Mouse (Mus musculus): ENCODE data around the gene Syce2. TPM values are rescaled to one million over a fixed set of nuclear protein-coding genes. Genes with fewer than 3 reads are reported as not detected.
"Not testable (repeated sequence)": the region's sequence is repeated elsewhere in the genome, so short reads cannot be mapped to it uniquely, and the experiment has no call there.

Syce2 gene
- polyA plus RNA-seq, 1 experiment: 5.5 TPM

DNA sequence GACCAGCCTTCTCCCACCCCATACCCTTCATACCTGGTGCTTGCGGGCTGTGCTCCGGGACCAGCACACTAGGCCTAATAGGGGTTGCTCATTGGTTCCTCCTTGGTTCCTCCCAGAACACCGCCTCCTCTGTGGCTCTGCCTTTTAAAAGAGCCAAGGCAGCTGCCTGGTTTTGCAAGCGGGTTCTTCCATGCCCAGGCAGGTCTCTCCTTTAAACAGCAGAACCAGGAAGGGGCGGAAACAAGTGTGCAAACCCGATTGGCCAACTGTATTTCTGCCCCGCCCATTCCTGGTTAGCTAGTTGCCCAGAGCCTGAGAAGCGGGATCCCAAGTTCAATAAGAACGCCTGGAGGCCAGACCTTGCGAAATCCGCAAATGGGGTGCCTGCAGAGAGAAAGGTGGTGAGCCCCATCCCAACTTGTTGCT, 21.8 kb downstream of the Syce2 start, which contains the start of gene Gcdh:
Gcdh (minus strand) TSS at position 213 of the 426 bp plus-strand sequence.
- WGBS: 0% methylated on average over 11 of the region's 11 CpGs

DNA sequence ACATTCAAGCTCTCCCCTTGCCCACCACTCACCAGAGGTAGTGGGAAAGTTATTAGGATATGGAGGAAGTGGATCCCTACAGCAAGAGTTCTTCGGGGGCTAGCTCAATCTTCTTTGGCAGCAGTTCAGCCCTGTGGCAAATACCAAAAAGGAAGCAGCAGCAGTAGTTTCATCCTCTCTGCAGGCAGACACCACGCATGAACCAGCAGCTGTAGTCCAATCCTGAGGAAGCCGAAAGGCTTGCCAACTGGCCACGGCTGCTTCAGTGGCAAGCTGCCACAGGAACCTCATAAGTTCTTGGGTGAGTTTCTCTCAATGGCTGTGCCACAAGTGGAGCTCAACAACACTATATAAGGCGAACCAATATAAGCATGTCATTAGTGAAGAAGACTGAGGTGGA, 24.1 kb downstream of the Syce2 start:
- 81% methylated on average over 5 of the region's 5 CpGs for WGBS
- no peak for DNase-seq (ENCODE audit: low read depth, low spot score)

More for the DNA sequence above, 21.8 kb downstream of the Syce2 start, which contains the start of gene Gcdh:
- DNase-seq (ENCODE audit: low read depth, low spot score): peak; percentile 99

DNA sequence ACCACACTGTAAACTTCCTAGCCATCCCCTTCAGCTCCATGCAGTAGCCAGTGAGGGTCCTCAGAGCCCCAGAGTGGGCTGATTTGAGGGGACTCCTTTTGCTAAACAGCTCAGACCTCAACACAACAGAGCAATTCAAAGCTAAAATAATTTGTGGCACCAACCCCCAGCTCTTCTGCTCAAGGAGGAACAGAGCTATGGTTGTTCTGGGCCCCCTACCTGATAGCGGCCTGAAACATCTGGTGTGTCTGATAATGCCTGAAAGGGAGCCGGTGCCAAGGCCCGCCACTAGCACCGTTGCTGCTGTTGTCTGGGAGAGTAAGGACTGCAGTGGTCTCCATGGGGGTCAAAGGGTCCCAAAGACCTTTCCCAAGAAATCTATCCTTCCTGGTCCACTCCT, 29.2 kb downstream of the Syce2 start:
- DNase-seq (ENCODE audit: low read depth, low spot score): no peak
- WGBS: 82% methylated on average over 4 of the region's 4 CpGs

DNA sequence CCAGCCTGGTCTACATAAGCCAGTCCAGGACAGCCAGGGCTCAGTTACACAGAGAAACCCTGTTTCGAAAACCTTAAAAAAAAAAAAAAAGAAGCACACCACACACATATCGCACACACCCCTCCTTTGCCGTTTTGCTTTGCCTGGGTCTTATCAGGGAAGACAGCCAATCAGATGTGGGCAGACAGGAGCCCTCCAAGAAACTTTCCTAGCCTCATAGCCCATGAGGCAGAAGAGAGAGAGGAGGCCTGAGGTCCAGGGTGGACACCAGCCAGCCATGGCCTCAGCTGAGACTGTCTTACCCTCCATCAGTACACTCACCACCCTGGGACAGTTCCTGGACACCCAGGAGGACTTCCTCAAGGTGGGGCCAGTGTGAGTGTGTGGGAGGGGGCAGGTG, 29.8 kb downstream of the Syce2 start, which contains the start of gene Klf1:
Klf1 (plus strand) TSS at position 177 of the 400 bp plus-strand sequence.
- 78% methylated on average over 3 of the region's 3 CpGs for WGBS
- DNase-seq (ENCODE audit: low read depth, low spot score): no peak

DNA sequence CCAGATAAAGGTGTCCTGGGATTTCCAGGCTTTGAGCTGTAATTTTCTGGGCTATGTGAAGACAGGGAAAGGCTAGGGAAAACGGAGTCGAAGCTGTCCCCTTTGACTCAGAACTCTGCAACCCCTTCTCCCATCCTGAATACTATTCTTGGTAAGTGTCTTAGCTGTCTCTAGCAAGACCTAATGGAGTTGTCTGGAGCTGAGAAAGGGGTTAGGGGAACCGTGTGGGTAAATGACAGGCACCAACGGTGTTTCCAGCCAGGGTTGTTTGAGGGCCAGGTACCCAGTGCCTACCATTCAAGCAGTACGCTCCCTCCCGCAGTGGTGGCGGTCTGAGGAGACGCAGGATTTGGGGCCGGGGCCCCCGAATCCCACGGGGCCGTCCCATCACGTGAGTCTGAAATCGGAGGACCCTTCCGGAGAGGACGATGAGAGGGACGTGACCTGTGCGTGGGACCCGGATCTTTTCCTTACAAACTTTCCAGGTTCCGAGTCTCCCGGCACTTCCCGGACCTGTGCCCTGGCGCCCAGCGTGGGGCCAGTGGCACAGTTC, 30.5 kb downstream of the Syce2 start:
- DNase-seq (ENCODE audit: low read depth, low spot score): no peak
- WGBS: 6% methylated on average over 24 of the region's 24 CpGs

DNA sequence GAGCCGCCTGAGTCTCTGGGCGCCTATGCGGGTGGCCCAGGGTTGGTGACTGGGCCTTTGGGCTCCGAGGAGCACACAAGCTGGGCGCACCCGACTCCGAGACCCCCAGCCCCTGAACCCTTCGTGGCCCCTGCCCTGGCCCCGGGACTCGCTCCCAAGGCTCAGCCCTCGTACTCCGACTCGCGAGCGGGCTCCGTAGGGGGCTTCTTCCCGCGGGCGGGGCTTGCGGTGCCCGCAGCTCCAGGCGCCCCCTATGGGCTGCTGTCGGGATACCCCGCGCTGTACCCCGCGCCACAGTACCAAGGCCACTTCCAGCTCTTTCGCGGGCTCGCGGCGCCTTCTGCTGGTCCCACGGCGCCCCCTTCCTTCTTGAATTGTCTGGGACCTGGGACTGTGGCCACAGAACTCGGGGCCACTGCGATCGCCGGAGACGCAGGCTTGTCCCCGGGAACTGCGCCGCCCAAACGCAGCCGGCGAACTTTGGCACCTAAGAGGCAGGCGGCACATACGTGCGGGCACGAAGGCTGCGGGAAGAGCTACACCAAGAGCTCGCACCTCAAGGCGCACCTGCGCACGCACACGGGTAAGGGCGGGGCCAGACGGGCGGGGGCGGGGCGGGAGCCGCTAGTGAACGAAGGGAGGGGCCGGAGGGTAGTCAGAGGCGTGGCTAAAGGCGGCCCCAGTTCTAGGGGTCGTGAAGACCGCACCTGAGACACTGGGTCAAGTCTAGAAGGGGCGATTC, 31.2 kb downstream of the Syce2 start:
- DNase-seq (ENCODE audit: low read depth, low spot score): peak; percentile 44
- WGBS: under 1% methylated on average over 68 of the region's 68 CpGs

DNA sequence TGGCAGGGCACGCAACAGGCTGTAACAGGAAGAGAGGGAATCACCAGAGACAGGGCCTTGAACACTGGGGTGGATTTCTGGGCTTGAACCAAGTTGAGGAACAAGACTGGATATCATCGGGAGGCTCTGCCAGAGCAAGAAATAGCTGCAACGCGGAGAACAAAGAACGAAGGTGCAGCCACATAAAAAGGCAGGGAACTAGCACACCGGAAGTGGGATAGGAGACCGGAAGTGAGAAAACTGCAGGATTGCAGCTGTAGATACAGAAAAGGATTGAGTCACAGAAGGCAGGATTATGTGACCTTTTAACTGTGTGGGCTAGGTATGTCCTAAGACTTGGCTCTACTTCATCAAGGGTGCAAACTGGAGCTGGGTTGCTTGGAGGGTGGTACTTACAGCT, 32.4 kb downstream of the Syce2 start:
- no peak for DNase-seq (ENCODE audit: low read depth, low spot score)
- WGBS: 86% methylated on average over 7 of the region's 7 CpGs

DNA sequence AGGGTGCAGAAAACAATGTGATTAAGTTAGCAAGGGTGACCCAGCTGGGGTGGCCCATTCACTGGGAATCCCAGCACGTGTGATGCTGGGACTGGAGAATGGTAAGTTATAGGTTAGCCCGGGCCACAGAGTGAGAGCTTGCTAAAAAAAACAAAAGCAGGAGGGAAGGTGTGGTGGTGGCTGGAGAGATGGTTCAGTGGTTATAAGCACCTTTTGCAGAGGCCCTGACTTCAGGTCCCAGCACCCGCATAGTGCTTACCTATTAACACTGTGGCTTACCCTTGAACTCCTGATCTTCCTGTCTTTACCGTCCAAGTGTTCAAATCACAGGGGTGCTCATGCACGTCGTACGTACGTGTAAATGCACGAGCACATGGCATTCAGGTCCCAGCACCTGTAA, 35.1 kb downstream of the Syce2 start:
- WGBS: 94% methylated on average over 9 of the region's 9 CpGs
- DNase-seq (ENCODE audit: low read depth, low spot score): no peak

DNA sequence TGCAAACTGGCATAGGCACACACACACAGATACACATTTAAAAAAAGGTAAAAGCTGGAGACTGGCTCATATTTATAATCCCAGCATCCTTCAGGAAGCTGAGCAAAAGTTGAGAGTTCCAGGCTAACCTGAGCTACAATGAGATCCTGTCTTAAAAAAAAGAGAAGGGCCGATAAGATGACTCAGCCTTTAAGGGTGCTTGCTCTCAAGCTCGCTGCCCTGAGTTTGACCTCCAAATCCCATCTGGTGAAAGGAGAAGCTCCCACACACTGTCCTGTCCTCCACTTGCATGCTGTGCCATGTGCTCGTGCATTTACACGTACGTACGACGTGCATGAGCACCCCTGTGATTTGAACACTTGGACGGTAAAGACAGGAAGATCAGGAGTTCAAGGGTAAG, 35.6 kb downstream of the Syce2 start:
- 66% methylated on average over 8 of the region's 8 CpGs for WGBS

DNA sequence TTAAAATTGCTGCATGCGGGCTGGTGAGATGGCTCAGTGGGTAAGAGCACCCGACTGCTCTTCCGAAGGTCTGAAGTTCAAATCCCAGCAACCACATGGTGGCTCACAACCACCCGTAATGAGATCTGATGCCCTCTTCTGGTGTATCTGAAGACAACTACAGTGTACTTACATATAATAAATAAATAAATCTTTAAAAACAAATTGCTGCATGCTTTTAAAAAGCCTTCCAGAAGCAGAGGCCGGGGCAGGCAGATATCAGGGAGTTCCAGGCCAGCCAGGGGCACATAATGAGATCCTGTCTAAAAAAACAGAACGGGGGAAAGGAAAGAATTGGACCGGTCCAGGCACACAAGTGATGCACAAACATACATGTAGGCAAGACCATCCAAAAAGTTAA, 36.1 kb downstream of the Syce2 start:
- not testable (repeated sequence) for DNase-seq (ENCODE audit: low read depth, low spot score)
- WGBS: 14% methylated on average over 7 of the region's 7 CpGs

More for the DNA sequence above, 35.6 kb downstream of the Syce2 start:
- DNase-seq (ENCODE audit: low read depth, low spot score): no peak

DNA sequence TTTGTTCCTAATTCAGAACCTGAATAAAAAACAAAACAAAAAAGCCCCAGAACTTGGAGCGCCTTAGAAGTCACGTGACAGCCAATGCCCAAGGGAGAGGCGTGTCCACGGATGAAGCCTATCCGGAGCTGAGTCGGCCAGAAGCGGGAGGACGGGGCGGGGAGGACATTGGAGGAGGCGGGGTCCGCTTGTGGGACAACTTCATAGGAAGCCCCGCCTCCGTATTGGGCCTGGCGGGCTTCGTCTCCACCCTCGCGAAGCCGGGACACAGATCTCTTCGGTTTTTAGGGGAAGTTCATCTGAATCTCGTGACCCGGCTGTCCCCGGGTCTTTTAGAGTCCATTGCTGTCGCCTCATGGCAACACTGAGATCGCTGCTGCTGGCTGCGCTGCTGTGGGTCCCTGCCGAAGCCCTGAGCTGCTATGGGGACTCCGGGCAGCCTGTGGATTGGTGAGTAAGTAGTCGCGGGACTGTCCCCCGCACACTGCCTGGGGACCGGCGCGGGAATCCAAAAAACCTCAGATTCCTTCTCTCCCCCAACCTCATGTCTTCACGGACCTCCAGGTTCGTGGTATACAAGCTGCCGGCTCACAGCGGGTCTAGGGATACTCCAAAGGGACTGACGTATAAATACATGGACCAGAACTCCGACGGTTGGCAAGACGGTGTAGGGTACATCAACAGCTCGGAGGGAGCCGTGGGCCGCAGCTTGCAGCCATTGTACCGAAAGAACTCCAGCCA, 36.7 kb downstream of the Syce2 start, which contains the start of gene Dnase2a:
Dnase2a (plus strand) TSS at position 140 of the 741 bp plus-strand sequence.
- WGBS: 1% methylated on average over 45 of the region's 45 CpGs
- peak; percentile 85 for DNase-seq (ENCODE audit: low read depth, low spot score)

DNA sequence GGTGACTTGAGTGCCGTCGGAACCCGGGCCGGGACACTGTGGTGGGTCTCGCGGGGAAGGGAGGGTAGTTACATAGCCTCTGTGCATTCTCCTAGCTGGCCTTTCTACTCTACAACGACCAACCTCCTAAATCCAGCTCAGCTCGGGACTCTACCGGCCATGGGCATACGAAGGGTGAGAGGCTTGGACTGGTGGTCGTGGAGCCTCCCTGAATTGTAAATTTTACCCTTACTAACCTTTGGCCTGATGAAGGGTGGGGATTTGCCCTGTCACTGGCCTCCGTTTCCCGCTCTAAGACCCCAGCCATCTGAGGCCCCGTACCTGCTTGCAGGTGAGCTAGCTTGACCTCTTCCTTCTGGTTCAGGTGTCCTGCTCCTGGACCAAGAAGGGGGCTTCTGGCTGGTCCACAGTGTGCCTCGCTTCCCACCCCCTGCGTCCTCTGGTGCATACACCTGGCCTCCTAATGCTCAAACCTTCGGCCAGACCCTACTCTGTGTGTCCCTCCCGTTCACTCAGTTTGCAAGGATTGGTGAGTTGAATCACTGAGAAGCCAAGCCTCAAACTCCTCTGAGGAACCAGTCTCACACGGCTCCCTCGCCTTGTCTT, 37.4 kb downstream of the Syce2 start:
- WGBS: 48% methylated on average over 20 of the region's 20 CpGs

DNA sequence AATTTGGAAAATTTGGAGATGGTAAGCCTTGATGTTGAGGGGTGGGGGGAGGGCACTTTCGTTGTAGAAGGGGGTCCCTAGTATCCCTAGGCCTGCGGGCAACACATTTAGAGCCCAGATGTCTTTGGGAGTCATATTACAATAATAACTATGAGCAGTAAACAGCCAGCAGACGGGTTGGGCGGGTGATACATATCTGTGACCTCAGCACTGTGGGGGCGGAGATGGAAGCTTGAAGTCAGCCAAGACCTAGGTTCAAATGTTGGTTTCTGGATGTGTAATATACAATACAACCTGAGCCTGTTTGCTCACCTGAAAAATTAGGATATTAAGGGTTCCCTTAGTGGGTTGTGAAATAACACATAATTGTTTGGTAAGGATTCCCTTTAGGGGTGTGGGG, 38.0 kb downstream of the Syce2 start:
- WGBS: 56% methylated on average over 5 of the region's 5 CpGs
- DNase-seq (ENCODE audit: low read depth, low spot score): no peak

More for the DNA sequence above, 37.4 kb downstream of the Syce2 start:
- no peak for DNase-seq (ENCODE audit: low read depth, low spot score)

DNA sequence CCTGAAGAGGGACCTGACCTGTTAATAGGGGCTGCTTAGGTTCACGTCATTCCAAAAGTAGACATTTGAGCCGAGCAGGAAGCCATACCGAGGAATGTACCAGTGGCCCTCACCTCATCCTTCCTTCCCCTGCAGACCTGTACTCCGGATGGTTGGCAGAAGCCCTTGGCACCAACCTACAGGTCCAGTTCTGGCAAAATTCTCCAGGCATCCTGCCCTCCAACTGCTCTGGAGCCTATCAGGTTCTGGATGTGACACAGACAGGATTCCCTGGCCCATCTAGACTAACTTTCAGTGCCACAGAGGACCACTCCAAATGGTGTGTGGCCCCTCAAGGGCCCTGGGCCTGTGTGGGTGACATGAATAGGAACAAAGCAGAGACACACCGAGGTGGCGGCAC, 38.6 kb downstream of the Syce2 start:
- 88% methylated on average over 6 of the region's 6 CpGs for WGBS
- no peak for DNase-seq (ENCODE audit: low read depth, low spot score)

DNA sequence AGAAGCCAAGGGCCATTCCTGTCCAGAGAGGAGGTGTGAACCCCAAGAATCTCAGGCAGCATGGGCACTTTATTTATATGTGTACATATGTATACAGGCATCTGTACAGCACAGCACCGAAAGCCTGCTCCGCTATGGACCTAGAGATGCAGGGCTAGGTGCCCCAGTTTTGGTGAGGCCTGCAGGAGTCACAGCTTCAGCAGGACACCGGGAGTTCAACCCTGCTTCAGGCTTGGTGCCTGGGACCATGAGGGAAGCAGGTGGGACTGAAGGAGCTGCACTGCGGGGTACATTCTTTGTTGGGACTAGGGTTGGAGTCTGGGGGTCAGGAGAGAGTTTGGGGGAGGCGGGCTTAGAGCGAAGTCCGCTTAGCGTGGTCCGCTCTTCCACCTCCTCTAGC, 39.9 kb downstream of the Syce2 start:
- DNase-seq (ENCODE audit: low read depth, low spot score): no peak
- 94% methylated on average over 9 of the region's 9 CpGs for WGBS

DNA sequence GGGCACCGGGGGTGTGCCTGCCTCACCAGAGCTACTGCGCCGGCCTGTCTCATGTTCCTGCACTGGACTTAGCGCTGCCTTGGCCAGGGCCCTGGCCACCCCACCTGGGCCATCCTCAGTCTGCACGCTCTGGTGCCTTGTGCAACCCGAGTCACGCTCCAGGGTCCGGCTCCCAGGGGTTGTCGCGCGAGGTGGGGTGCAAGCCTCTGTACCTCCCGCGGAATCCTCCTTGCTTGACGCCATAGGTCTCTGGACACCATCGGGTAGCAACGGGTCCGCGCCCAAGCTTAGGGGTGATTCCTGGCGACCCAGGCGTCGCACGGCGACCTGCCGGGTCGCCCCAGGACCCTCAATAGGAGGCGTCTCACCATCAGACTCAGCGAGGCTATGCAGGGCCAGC, 40.5 kb downstream of the Syce2 start:
- no peak for DNase-seq (ENCODE audit: low read depth, low spot score)
- 40% methylated on average over 27 of the region's 27 CpGs for WGBS

DNA sequence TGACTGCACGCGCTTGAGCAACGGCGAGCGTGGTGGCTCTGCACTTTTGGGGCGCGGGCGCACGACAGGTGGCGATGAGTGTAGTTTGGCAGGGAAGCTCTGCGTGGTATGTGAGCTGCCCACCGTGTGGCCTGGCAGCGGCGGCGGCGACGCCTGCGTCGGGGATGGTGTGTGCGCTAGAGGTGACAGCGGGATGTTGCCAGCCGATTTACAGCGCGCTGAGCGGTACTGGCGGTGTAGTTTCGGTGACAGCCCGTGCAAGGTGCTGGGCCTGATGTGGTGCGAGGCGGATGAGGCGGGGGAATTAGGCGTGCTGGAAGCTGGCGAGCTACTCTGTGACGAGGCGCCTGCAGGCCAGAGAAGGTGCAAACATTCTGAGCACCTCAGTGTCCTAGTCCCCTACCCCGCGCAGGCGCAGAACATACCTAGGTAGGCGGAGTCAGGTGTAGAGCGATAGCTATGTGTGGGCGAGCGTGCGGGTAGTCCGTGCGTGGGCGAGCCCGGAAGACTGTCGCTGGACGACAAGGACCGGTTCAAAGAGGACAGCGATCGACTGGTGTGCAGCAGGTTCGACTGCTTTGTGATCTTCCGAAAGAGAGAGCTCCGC, 41.1 kb downstream of the Syce2 start:
- WGBS: under 1% methylated on average over 55 of the region's 55 CpGs
- peak; percentile 73 for DNase-seq (ENCODE audit: low read depth, low spot score)

DNA sequence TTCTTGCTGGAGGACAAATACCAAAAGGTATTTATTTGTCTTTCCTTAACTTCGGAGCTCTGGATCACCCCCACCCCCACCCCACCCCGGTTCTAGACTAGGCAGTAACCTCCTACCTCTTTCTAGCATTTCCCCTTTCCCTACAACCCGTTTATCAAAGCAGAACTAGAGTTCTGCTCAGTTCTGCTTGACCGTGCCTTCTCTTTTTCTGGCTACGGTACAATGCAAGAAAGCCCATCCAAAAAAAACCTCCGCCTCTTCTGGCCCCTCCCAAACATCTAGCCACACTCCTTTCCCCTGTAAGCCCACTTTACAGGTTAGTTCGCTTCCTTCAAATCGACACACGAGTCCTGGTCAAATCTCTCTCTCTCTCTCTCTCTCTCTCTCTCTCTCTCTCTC, 41.6 kb downstream of the Syce2 start:
- WGBS: 4% methylated on average over 9 of the region's 9 CpGs
- no peak for DNase-seq (ENCODE audit: low read depth, low spot score)

DNA sequence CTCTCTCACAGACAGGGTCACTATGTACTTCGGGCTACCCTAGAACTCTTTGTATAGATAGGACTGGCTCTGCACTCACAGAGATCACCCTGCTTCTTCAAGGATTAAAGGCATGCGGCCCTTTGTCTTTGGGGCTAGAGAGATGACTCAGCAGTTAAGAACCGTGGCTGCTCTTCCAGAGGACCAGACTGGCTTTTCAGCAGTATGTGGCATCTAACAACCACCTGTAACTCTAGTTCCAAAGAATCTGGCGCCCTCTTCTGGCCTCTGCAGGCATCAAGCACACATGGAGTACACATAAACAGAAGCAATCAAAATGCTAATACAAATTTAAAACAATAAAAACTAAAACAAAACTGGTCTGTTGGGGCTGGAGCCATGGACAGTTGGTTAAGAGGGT, 42.0 kb downstream of the Syce2 start:
- 27% methylated on average over 4 of the region's 4 CpGs for WGBS
- DNase-seq (ENCODE audit: low read depth, low spot score): no peak

DNA sequence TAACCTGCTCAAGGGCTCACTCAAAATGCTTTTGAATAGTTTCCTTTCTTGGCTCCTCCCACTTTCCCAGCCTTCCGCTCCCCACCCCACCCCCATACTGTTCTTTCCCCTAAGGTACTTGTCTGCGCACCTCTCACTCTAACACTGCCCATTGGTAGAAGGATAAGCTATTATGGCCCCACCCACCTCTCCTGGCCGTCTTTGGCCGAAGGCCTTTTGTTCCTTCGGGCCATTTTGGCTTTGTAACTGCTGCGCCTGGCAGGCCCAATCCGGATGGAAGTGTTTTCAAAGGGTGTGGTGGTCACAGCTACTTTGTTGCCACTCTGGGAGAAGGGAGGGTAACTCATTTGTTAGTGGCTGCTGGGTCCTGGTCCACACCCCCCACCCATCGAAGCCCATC, 43.4 kb downstream of the Syce2 start:
- 91% methylated on average over 8 of the region's 8 CpGs for WGBS
- no peak for DNase-seq (ENCODE audit: low read depth, low spot score)

Data from large intestine, adult 2 months (tissue).